Mouse (Mus musculus): ENCODE data around the gene Fam131c. TPM values are rescaled to one million over a fixed set of nuclear protein-coding genes. Genes with fewer than 3 reads are reported as not detected.

Gene Fam131c
- polyA plus RNA-seq (2012; rRNA removed) (0.03 and 0.09 TPM in 2 replicates), polyA plus RNA-seq (2014; fragmentation: Nextera tagmentation; extraction: Ambion mirVana) (0.09 TPM in 1 of 2 replicates, not detected in the other)

DNA sequence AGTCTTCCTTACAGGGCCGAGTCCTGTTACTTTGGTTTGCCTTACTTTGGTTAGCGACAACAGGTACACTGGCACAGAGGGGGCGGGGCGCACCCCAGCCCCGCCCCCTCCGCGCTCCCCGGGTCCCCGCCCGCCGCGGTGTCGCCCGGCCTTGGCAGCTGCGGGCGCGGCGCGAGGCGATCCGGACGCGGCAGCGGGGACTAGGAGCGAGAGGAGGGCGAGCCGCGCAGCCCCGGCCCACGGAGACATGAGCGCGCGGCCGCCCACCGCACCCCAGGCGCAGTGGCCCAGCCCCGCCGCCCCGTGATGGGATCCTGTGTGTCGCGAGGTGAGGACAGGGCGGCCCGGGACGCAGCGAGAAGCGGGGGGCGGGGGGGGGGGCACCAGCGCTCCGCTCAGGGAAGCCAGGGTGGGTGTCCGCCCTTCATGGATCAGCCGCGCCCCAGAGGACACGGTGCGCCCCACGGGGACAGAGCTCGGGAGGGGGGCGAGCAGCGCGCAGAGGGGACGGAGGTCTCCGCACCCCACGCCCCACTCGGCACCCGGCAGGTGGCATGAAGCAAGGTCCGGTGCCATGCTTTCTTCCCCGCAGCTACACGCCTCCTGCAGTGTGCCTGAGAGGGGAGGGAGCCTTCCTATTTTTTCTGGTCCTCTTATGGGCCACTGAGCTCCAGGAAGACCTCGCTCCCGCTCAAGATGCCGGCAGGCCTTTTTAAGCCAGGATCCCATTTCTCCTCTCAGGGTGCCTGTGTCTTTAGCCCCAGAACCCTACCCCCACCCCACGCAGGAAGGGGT lies at the start of gene Fam131c:
Gene Fam131c (plus strand): TSS at position 224 of the 795 bp plus-strand sequence.
- DNase-seq (ENCODE audit: low read depth in 3 of 3, low spot score in 3 of 3) (no peak), ATAC-seq (ENCODE audit: insufficient read depth) (no peak)
- no peak within 1 kb of the TSS for H3K27ac ChIP-seq
- H3K4me3 ChIP-seq (ENCODE audit: insufficient read depth in 1 of 2, low read depth in 2 of 2, low read length in 2 of 2), result peak within 1 kb of the TSS in 1 of 2 experiments; percentile 29; a peak in 3 of 4 replicates
- peak within 1 kb of the TSS; percentile 56 for H3K4me2 ChIP-seq (ENCODE audit: low read depth)
- no peak within 1 kb of the TSS for H3K9ac ChIP-seq (replicated peaks)
- no peaks in the 10 kb centered on the region for H3K9me3 ChIP-seq (ENCODE audit: control insufficient read depth, low read length)
- no peaks in the 10 kb centered on the region for H3K4me1 ChIP-seq (replicated peaks; ENCODE audit: control insufficient read depth in 2 of 2, insufficient read depth in 2 of 2, low read length in 1 of 2)
- no peaks in the 10 kb centered on the region for H3K36me3 ChIP-seq (replicated peaks; ENCODE audit: control insufficient read depth, insufficient read depth, low read depth)
- peaks cover 14% of the 10 kb centered on the region for H3K27me3 ChIP-seq (ENCODE audit: control insufficient read depth, insufficient read depth, low read length)
- WGBS (ENCODE audit: insufficient replicate concordance), result 3% methylated on average over 63 of the region's 71 CpGs
- TF ChIP-seq CTCF (IDR thresholded peaks at IDR 0.05; ENCODE audit: low read depth), result no peak
- TF ChIP-seq EP300 (IDR thresholded peaks at IDR 0.05; ENCODE audit: low read depth), result no peak

DNA sequence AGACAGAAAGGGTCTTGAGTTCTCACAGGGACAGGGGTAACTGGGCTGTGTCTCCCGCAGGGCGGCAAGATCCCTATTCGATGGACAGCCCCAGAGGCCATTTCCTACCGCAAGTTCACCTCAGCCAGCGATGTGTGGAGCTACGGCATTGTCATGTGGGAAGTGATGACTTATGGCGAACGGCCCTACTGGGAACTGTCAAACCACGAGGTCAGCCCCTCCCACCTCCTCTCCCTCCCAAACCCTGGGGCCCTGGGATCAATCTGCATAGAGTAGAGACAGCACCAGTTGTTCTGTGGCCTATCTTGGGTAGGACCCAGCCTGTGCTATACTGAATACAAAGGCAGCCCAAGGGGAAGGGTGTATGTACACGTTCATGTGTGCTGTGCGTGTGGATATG lies 45.5 kb upstream of the Fam131c start:
- no peaks in the 10 kb centered on the region for H3K4me1 ChIP-seq (replicated peaks; ENCODE audit: control insufficient read depth in 2 of 2, insufficient read depth in 2 of 2, low read length in 1 of 2)
- H3K27me3 ChIP-seq (ENCODE audit: control insufficient read depth, insufficient read depth, low read length), result no peaks in the 10 kb centered on the region
- DNase-seq (ENCODE audit: low read depth in 3 of 3, low spot score in 3 of 3) (no peak), ATAC-seq (ENCODE audit: insufficient read depth) (no peak)
- H3K4me3 ChIP-seq (ENCODE audit: insufficient read depth in 1 of 2, low read depth in 2 of 2, low read length in 2 of 2), result no peak overlapping the region
- H3K36me3 ChIP-seq (replicated peaks; ENCODE audit: control insufficient read depth, insufficient read depth, low read depth), result no peaks in the 10 kb centered on the region
- H3K9ac ChIP-seq (replicated peaks), result no peak overlapping the region
- H3K9me3 ChIP-seq (ENCODE audit: control insufficient read depth, low read length), result no peaks in the 10 kb centered on the region
- WGBS (ENCODE audit: insufficient replicate concordance), result 33% methylated on average over 11 of the region's 11 CpGs
- no peak for TF ChIP-seq CTCF (IDR thresholded peaks at IDR 0.05; ENCODE audit: low read depth)
- TF ChIP-seq EP300 (IDR thresholded peaks at IDR 0.05; ENCODE audit: low read depth), result no peak
- H3K4me2 ChIP-seq (ENCODE audit: low read depth), result no peak overlapping the region
- no peak overlapping the region for H3K27ac ChIP-seq

DNA sequence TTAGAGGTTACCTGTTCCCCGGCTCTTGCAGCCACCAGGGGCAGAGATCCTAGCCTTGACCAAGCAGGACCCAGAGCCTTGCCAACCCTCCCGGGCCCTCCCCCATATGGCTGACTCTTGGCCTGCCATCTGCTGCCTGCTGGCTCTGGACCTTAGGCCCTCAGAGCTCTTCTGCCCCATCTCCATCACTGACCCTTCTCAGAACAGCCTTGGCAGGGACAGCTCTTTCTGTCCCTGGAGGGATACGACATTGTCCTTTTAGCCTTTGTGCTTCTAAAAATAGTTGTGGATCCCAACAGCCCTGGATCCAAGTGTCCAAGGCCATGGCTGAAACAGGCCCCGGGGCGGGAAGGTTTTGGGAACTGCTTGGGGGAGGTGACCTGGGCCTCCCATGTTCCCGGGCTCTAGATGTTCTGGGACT lies 43.2 kb upstream of the Fam131c start:
- no peak for ATAC-seq (ENCODE audit: insufficient read depth)
- H3K4me1 ChIP-seq (replicated peaks; ENCODE audit: control insufficient read depth in 2 of 2, insufficient read depth in 2 of 2, low read length in 1 of 2), result no peaks in the 10 kb centered on the region
- no peak overlapping the region for H3K4me2 ChIP-seq (ENCODE audit: low read depth)
- no peaks in the 10 kb centered on the region for H3K27me3 ChIP-seq (ENCODE audit: control insufficient read depth, insufficient read depth, low read length)
- DNase-seq (ENCODE audit: low read depth in 3 of 3, low spot score in 3 of 3), result no peak
- no peak overlapping the region for H3K9ac ChIP-seq (replicated peaks)
- no peaks in the 10 kb centered on the region for H3K36me3 ChIP-seq (replicated peaks; ENCODE audit: control insufficient read depth, insufficient read depth, low read depth)
- 65% methylated on average over 6 of the region's 6 CpGs for WGBS (ENCODE audit: insufficient replicate concordance)
- H3K9me3 ChIP-seq (ENCODE audit: control insufficient read depth, low read length), result no peaks in the 10 kb centered on the region
- H3K4me3 ChIP-seq (ENCODE audit: insufficient read depth in 1 of 2, low read depth in 2 of 2, low read length in 2 of 2), result no peak overlapping the region
- no peak overlapping the region for H3K27ac ChIP-seq
- TF ChIP-seq EP300 (IDR thresholded peaks at IDR 0.05; ENCODE audit: low read depth) (no peak), CTCF (IDR thresholded peaks at IDR 0.05; ENCODE audit: low read depth) (no peak)

DNA sequence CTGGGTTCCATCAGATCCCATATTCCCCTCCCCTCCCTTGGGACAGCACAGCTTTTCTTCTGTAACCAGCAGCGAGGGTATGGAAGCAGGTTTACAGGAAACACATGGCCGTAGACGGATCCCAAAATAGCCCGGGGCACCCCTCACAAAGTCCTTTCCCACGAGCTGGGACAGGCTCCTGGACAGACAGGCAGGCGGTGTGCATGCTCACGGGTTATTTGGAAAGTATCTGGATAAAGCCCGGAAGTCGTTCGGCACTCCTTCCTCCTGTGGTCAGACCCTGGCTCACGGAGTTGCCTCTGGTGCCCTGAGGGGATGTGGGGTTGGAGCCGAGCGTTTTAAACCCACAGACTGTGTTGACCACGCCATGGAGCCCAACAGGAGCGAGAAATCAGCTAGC lies 42.4 kb upstream of the Fam131c start:
- Histone ChIP-seq H3K4me3 (ENCODE audit: insufficient read depth in 1 of 2, low read depth in 2 of 2, low read length in 2 of 2) (no peak overlapping the region), H3K27me3 (ENCODE audit: control insufficient read depth, insufficient read depth, low read length) (no peaks in the 10 kb centered on the region), H3K9ac (replicated peaks) (no peak overlapping the region), H3K9me3 (ENCODE audit: control insufficient read depth, low read length) (no peaks in the 10 kb centered on the region), H3K4me2 (ENCODE audit: low read depth) (no peak overlapping the region), H3K4me1 (replicated peaks; ENCODE audit: control insufficient read depth in 2 of 2, insufficient read depth in 2 of 2, low read length in 1 of 2) (no peaks in the 10 kb centered on the region), H3K36me3 (replicated peaks; ENCODE audit: control insufficient read depth, insufficient read depth, low read depth) (no peaks in the 10 kb centered on the region), H3K27ac (no peak overlapping the region)
- WGBS (ENCODE audit: insufficient replicate concordance), result 13% methylated on average over 15 of the region's 15 CpGs
- no peak for DNase-seq (ENCODE audit: low read depth in 3 of 3, low spot score in 3 of 3)
- TF ChIP-seq EP300 (IDR thresholded peaks at IDR 0.05; ENCODE audit: low read depth) (no peak), CTCF (IDR thresholded peaks at IDR 0.05; ENCODE audit: low read depth) (no peak)
- ATAC-seq (ENCODE audit: insufficient read depth), result no peak

DNA sequence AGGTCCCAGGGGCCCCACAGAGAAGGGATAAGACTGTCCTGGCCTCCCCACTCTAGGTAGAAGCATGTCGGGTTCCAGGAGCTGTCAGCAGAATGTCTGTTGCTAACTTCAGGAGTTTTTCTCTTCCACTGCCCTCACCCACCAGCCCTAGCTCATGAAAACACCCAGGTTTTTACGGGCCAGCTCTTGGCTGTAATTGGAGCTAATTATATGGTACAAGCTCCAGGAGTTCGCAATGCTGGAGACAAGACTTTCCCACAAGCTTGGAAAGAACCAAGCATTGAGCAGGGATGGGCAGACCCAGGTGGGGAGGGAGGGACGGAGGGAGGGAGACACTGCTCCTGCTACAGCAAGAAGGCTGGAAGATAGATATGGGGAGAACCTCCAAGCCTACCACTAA lies 40.9 kb upstream of the Fam131c start:
- Histone ChIP-seq H3K4me3 (ENCODE audit: insufficient read depth in 1 of 2, low read depth in 2 of 2, low read length in 2 of 2) (no peak overlapping the region), H3K4me1 (replicated peaks; ENCODE audit: control insufficient read depth in 2 of 2, insufficient read depth in 2 of 2, low read length in 1 of 2) (no peaks in the 10 kb centered on the region), H3K9ac (replicated peaks) (no peak overlapping the region), H3K9me3 (ENCODE audit: control insufficient read depth, low read length) (no peaks in the 10 kb centered on the region), H3K4me2 (ENCODE audit: low read depth) (no peak overlapping the region), H3K27ac (no peak overlapping the region), H3K27me3 (ENCODE audit: control insufficient read depth, insufficient read depth, low read length) (no peaks in the 10 kb centered on the region), H3K36me3 (replicated peaks; ENCODE audit: control insufficient read depth, insufficient read depth, low read depth) (no peaks in the 10 kb centered on the region)
- TF ChIP-seq CTCF (IDR thresholded peaks at IDR 0.05; ENCODE audit: low read depth) (no peak), EP300 (IDR thresholded peaks at IDR 0.05; ENCODE audit: low read depth) (no peak)
- 55% methylated on average over 4 of the region's 4 CpGs for WGBS (ENCODE audit: insufficient replicate concordance)
- no peak for ATAC-seq (ENCODE audit: insufficient read depth)
- DNase-seq (ENCODE audit: low read depth in 3 of 3, low spot score in 3 of 3), result no peak
